Mouse (Mus musculus): ENCODE measurements around the gene Ckm.
A peak's percentile ranks its signal among the peaks of the same experiment; 100 is the strongest.

Ckm gene

DNA sequence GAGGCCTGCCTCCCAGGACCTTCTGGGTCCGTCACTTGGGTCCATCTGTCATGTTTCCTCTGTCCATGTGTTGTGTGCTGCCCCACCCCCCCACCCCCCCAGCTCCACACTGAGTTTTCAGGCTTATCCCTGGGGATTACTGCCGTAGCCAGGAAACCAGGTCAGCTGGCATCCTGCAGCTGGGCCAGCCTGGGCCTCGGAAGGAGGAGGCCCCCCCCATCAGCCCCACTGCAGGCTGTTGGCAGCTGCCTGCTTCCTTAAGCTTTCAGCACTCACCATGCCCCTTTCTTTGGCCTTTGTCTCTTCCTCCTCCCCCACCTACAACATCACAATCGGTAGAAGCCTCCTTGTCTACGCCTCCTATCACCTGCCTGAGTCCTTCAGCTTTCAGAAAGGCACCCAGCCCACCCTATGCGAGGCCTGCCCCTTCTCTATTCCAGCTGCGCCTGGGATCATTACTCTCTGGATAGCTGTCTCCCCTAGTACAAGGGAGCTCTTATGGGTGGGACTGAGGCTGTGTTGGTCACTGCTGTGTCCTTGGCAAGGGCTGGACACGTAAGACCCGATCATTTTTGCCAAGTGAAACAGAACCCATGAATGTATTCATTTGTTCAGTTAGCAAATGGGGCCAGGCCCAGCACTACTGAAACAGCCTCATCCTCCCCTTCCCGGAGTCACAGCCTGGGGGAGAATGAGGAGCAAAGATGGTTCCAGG, 15.7 kb upstream of the Ckm start:
- DNase-seq = no peak

DNA sequence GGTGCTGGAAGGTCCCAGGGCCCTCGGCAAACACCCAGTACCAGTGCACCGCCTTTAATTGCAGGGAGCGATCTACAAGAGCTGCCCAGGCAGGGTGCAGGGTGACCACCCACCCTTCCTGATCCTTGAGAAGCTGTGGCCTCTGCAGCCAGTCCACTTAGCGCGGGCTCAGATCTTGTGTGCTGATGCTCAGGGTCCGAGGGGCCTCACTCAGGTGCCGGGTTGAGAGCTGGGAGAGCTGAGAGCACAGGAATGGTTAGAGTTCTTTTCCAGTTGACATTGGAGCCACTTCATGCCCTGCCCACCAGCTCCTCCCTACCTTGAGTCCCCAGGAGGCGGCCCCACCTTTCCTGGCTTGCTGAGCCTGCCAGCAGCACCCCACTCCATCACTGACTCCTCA, 10.1 kb upstream of the Ckm start:
- DNase-seq = no peak

DNA sequence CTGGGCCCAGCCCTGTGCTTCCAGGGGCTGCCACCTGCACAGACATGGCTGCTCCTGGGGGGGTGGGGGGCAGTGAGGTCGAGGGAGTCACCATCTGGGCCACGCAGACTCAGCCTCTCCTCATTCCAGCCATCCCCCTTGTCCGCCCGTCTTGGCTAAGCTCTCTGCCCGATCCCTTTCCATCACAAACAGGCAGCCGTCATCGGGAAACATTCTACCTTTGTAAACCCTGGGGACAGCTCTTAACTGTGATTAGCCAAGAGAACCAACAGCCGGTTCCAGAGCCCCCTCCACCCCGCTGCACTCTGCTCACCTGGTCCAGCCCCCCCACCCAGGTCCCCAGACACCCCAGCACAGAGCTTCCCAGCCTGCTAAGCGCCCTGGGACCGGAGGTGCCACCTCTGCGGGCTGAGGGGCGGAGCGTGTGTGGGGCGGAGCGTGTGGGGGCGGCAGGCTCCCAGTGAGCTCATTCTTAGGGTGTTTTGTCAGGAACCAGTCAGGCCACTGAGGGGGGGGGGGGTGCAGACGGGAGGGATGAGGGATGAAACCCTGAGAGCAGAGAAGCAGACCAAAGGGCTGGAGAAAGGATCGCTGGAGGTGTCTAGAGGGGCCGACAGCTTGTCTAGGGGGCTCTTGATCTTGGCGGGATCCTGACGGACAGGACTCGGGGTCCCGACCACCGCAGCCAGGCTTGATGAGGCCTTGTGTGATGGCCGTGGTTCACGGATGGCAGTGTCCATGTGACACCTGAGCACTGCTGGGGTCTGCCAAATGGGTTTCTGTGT, 4.9 kb upstream of the Ckm start:
- no peak for DNase-seq

DNA sequence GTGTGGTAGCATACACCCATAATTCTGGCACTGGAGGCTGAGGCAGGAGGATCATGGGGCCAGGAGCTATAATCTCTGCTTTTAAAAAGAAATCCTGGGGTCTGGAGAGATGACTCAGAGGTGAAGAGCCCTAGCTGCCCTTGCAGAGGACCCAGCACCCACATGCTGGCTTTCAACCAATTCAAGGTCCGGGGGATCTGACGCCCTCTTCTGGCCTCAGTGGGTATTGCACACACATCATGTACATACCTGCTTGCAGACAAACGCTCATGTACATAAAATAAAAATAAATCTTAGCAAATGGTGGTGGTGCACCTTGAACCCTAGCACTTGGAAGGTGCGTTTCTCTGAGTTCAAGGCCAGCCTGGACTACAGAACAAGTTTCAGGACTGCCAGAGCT, 3.6 kb upstream of the Ckm start:
- no peak for DNase-seq

DNA sequence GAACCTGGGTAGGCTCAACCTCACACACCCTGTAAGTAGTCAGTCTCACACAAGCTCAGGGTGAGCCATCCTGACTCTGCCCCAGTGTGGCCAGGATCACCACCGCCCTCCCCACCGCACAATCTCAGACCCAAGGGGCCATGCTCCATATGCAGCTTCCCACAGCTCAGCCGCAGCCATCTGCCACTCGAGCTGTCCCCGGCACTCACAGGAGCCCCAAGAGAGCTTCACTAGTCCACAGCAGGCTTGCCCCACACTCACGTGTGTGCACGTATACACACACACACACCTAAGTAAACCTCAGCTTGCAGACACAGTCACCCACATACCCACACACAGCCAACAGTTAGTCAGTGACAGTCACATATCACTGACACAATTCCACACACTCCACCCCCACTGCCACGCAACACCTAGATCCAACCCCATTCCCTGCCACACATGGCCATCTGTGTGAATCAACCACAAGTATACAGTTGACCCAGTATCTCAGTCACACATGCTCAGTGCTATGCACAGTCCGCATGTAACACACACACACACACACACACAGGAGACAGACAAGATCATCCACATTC, 2.0 kb upstream of the Ckm start:
- no peak for DNase-seq

DNA sequence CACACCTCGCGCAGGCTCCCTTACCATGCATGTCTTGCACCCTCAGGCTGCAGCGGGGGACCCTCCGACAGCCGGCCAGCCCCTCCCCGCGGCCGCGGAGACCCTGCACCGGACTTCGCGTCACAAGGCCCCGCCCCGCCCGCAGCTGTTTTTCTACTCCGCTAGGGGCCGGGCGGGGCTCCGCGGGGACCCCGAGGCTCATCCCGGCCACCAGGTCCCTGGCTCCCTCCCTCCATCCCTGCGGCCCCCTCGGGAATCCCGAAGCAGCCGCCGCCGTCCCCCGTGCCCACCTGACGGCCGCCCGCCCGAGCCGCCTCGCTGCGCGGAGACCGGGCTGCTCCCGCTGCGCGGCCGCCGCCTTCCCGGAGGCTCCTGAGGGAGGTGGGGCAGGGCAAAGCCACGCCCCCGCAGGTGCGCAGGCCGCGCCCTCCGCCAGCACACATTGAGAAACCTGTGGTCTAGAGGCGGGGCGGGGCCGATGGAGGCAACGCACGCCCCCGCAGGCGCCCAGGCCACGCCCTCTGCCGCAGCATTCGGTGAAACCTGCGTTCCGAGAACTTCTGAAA, 762 bp upstream of the Ckm start, which contains the start of gene Klc3:
Klc3 (minus strand) TSS at position 374 of the 566 bp plus-strand sequence.
- no peak for DNase-seq

DNA sequence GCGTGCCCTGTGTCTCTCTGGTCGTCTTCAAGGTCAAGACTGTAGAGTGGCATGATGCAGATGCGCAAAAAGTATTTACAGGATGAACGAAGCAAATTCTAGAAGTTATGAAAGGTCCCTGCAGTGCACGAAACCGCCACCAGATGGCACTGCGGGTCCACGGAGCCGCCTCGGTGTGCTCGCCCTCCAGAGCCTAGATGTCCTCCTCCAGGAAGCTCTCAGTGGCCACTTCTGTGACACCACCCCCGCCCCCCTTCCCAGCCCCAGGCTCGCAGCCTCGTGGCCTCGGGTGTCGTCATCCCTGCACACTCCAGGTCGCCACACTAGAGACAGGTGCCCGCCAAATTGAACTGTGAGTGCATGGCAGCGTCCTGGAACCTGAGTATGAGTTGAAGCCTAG, 841 bp downstream of the Ckm start:
- peak; percentile 74 for DNase-seq

DNA sequence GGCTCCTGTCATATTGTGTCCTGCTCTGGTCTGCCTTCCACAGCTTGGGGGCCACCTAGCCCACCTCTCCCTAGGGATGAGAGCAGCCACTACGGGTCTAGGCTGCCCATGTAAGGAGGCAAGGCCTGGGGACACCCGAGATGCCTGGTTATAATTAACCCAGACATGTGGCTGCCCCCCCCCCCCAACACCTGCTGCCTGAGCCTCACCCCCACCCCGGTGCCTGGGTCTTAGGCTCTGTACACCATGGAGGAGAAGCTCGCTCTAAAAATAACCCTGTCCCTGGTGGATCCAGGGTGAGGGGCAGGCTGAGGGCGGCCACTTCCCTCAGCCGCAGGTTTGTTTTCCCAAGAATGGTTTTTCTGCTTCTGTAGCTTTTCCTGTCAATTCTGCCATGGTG, 5.2 kb downstream of the Ckm start:
- no peak for DNase-seq

DNA sequence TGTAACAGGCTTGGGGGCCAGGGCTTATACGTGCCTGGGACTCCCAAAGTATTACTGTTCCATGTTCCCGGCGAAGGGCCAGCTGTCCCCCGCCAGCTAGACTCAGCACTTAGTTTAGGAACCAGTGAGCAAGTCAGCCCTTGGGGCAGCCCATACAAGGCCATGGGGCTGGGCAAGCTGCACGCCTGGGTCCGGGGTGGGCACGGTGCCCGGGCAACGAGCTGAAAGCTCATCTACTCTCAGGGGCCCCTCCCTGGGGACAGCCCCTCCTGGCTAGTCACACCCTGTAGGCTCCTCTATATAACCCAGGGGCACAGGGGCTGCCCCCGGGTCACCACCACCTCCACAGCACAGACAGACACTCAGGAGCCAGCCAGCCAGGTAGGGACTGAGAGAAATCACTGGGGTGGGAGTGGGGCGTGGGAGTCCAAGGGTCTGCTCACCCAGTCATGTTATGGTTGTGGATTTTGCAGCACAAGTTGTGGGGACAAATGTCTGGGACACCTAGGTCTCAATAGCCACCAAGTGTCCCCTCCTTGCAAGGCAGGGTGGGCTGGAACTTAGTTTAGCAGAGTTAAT, 6.3 kb downstream of the Ckm start:
- no peak for DNase-seq

DNA sequence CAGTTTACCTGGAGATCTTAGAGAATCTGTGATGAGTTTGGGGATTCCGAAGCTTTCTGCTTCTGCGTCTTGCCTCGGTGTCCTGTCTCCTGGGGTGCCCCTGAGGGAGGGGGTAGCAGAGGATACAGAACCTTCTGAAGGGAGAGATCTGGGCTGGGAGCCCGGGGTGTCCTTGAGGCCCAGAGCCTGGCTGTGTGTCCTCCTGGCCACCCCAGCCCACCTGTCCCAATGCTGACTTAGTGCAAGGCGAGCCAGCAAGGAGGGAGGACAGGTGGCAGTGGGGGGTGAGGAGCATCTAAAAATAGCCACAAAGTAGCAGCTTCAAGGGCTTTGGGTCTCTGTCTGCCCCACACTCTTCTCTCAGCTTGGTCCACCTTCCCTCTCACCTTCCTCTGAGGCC, 7.2 kb downstream of the Ckm start:
- no peak for DNase-seq

DNA sequence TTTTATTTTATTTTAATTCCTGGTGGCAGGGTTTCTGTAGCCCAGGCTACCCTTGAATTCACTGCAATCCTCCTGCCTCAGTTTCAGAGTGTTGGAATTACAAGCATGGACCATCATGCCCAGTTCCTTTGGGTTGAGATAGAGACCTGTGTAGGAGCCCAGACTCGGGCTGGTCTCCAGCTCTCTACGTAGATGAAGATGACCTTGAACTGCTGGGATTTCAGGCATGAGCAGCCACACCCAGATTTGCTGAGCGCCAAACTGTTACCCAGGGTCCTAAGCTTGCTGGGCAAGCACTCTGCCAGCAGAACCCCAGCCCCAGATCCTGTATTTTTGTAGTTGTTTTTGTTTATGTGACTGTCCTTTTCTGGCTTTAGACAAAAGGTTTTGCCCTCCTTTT, 8.9 kb downstream of the Ckm start:
- DNase-seq = no peak

DNA sequence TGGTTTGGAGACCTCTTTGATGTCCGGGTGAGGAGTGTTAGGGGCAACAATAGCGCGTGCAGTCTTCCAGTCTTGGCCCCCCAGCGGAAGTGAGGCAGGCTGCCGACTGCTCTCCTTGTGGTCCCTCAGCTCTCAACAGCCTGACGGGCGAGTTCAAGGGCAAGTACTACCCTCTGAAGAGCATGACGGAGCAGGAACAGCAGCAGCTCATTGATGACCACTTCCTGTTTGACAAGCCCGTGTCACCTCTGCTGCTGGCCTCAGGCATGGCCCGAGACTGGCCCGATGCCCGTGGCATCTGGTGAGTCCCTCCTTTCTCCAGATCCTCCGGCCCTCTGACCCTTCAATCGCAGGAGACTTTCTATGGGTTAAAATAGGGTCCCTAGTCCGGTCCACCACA, 12.0 kb downstream of the Ckm start:
- no peak for DNase-seq

DNA sequence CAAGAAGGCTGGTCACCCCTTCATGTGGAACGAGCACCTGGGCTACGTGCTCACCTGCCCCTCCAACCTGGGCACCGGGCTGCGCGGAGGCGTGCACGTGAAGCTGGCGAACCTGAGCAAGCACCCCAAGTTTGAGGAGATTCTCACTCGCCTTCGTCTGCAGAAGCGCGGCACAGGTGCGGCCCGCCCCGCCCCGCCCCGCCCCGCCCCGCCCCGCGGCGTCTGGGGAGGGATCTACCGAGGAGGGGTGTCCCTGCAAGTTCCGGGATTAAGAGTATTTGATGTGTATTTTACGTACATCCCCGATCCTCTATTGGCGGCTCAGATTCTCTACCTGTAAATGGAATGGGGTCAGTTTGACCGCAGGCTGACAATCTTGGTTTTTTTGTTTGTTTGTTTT, 15.5 kb downstream of the Ckm start:
- no peak for DNase-seq

DNA sequence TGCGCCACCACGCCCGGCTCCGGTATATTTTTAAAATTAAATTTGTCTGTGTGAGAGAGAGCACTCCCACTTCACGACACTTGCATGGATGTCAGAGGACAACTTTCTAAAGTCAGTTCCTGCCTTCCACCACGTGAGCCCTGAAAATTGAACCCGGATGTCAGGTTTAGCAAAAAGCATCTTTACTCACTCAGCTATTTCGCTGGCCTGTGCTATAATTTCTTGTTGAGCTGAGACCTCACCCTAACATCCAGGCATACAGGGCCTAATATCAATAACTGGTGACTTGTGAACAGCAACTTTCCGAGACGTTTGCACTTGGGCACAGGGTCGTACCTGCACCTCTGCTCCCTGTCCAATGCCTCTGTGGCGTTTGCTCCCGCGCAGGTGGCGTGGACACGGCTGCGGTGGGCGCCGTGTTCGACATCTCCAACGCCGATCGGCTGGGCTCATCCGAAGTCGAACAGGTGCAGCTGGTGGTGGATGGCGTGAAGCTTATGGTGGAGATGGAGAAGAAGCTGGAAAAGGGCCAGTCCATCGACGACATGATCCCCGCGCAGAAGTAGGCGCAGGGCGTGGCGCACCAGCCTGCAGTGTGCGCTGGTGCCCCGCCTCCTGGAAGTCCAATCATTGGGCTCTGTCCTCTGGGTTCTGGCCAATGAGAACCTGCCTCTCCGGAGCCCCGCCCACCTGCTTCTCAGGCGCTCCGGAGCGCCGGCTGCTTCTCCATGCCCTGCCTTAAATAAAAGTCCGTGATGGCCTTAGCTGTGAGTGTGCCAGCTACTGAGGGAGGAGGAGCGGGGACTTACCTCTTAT, 16.5 kb downstream of the Ckm start:
- peak; percentile 83 for DNase-seq

DNA sequence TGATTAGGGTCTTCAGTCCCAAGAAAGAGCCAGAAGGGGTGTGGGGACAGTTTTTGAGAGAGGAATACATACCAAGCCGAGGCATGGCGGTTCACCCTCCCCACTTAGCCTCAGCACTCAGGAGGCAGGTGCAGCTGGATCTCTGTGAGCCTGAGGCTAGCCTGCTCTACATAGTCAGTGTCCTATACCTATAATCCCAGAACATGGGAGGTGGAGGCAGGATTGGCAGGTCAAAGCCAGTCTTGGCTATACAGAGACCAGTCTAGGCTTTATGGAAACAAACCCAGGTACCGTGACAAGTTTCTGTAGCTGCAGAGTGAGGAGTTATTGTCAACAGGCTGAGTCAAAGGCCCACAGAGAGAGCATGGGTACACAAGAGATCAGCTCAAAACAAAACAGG, 18.5 kb downstream of the Ckm start:
- DNase-seq = no peak

DNA sequence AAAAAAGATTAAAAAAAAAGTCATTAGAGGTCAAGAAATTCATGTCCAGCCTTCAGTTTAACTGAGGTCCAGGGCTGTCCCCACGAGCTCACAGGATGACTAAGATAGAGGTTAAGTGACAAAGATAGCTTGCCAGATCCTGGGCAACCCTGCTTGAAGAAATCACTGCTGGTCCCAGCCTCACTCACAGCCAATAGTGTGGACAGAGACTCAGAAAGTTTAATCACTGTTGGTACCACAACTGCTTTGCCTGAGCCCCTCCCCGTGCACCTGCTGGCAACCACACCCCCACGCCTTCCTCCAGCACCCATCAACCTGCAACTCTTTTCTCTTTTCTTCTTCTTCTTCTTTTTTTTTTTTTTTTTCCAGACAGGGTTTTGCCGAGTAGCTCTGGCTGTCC, 19.5 kb downstream of the Ckm start:
- no peak for DNase-seq

DNA sequence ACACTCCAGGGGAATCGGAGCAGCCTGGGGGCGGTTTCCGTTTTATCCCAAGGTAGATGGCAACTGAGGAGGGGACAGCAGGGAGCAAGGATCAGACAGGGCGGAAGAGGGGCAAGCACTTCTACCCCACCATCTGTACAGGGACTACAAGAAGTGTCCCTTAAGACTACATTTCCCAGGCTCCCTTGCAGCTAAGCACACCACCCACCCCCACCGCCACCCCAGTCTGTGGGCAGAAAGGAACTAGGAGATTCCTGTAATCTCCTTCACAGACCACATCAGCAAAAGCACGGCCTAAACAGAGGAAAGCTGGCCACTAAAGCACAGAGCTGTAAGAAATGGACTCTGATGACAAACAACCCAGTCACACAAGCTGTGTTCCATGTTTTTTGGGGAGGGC, 21.8 kb downstream of the Ckm start:
- DNase-seq = no peak

DNA sequence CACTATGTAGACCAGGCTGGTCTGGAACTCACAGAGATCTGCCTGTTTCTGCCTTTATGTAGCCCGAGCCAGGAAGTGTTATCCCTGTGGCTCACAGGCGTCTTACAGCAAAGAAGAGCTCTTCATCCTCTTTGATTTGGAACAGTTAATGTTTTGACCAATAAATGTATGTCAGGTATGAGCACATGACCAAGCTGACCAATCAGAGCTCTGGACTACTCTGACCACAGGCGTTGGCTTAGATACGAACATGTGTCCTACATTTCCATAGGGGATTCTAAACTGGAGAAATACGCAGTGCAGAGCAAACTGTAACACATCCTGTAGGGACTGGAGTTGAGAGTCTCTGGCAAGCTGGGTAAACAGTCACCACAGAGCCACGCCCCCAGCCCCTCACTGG, 22.3 kb downstream of the Ckm start:
- no peak for DNase-seq

DNA sequence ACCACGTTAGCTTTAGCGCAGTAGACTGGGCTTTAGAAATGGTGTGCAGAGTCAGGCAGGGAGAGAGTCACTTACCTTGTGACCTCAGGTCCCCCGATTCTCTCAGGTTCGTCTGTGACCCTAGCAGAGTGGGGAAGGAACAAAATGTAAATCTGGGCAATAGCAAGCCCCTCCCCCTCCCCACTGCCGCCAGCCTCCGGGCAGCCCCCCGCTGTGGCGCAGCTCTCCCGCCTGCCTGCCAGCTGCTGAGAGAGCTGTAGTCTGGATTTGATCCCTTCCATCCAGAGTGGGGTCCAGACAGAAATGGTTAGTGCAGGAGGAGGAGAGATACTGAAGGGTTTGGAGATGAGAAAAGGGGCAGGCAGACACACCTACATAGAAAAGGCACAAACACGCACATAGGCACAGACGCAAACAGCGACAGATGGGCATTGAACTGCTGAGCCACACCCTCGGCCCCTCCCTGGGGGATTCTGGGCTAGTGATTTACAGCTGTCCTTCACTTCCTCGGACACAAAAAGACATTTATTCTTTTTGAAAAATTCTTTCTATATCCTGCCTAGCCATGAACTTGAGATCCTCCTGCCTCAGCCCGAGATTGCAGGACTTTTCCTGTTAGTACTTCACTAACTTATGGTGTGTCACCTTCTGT, 23.5 kb downstream of the Ckm start:
- no peak for DNase-seq

DNA sequence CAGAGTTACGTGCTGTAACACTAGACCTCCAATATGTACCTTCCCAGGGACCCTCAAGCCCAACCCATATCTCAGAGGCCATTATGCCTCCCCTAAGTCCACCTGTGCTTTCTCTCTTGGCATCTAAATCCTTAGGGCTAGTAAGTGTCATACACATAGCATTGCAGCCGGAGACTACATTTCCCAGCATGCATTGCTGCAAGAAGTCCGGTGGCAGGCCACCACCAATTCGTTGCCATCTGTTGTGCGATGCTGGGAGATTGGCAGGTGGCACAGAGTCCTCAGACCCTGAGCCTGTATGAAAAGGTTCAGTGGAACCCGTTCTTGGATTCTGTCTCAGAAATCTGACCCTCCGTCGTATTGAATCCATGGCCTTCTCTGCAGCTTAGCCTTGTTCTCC, 25.1 kb downstream of the Ckm start:
- peak; percentile 41 for DNase-seq

DNA sequence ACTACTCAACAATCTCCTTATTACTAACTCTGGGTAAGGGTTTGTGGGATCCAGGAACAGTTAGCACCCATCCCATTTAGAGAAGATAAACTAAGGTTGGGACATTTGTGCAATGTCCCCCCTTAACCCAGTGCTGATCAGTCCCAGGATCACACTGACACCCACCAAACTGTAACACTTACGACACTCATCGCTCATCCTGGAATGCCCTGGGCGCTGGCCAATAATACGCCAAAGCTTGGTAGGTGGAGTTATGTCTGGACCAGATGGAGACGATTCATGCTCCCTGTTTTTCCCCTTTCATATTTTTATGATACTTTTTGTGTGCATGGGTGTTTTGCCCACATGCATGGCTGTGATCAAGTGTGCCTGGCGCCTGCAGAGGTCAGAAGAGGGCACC, 25.8 kb downstream of the Ckm start:
- DNase-seq = no peak

DNA sequence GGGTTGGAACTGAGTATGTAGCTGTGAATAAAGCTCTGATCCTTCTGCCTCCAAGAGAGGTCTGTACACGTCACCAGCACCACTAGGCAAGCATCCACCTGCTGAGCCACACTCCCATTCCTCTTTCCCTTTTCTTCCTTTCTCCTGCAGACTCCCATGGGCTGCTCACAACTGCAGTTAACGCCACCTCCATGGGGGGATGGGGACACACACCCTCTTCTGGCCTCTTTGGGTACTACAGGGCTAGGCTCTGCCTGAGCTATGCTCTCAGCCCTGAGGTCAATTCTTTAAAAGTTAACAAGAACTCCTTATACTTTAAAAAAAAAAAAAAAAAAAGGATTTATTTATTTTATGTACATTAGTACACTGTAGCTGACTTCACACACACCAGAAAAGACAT, 27.9 kb downstream of the Ckm start:
- no peak for DNase-seq
